Mouse (Mus musculus) CH12.LX (cell line): ENCODE data around the gene Gm2a.

Source experiments
- CTCF ChIP-seq, 2 experiments: IDR thresholded peaks in 1 of 2; conservative IDR thresholded peaks in 1 of 2; 2 replicates each; pipeline ENCODE4 v1.5.1; 2011 to 2012; ENCODE audit warnings: low read depth in 2 of 2, low read length in 2 of 2, improper control_type of control experiment in 1 of 2, inconsistent platforms in 1 of 2, mild to moderate bottlenecking in 1 of 2, moderate library complexity in 1 of 2
- EP300 ChIP-seq: IDR thresholded peaks from 2 replicates; pipeline ENCODE4 v1.6.1; 2011; ENCODE audit warnings: low read length, improper control_type of control experiment
- POLR2A ChIP-seq: IDR thresholded peaks from 2 replicates; pipeline ENCODE4 v1.6.1; 2011; ENCODE audit warnings: low read depth, mild to moderate bottlenecking, improper control_type of control experiment, low read length
- SIN3A ChIP-seq: IDR thresholded peaks from 2 replicates; pipeline ENCODE4 v1.6.1; 2012; ENCODE audit warnings: low read length, improper control_type of control experiment, inconsistent platforms
- ZC3H11A ChIP-seq: IDR thresholded peaks from 2 replicates; pipeline ENCODE4 v1.6.1; 2012; ENCODE audit warnings: low read depth, mild to moderate bottlenecking, inconsistent platforms, low read length, improper control_type of control experiment
- ZKSCAN1 ChIP-seq: IDR thresholded peaks from 2 replicates; pipeline ENCODE4 v1.6.1; 2012; ENCODE audit warnings: low read depth, inconsistent platforms, low read length, improper control_type of control experiment, borderline replicate concordance

GRCm38 (mm10) chr11:55079180-55079579 lies 18.7 kb upstream of the Gm2a start:
- no peak for TF ChIP-seq CTCF (conservative IDR thresholded peaks at IDR 0.05 in 1 of 2, IDR thresholded peaks at IDR 0.05 in 1 of 2; ENCODE audit: low read depth in 2 of 2, low read length in 2 of 2)
- TF ChIP-seq SIN3A = no peak
- TF ChIP-seq ZC3H11A = no peak
- TF ChIP-seq ZKSCAN1 = no peak
- TF ChIP-seq EP300 = no peak
- no peak for TF ChIP-seq POLR2A
